Mouse (Mus musculus): ENCODE data around the gene Sik1.

DNA sequence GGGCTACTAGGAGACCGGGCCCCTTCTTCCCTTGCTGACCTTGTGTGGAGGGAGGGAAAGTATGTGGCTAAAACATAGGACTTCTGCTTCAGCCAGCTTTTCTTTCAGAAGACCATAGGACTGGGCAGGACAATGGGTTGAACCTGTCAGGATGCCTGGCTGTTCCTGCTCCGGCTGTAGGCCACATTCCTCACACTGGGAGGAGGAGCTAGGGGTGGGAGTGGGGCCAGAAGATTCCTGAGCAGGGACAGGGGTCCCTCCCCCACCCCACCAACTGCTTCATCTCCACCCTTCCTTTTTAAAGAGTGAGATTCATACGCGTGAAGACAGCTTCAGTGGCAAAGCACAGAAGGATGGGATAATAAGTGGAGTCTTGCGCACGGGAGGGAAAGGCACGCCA lies 10.0 kb upstream of the Sik1 start:
- no peak for TF ChIP-seq CTCF (IDR thresholded peaks at IDR 0.05; ENCODE audit: borderline replicate concordance, extremely low read depth, insufficient read depth, insufficient read length)
- no peak for TF ChIP-seq POLR2A (IDR thresholded peaks at IDR 0.05; ENCODE audit: borderline replicate concordance, extremely low read depth, insufficient read depth, insufficient read length, poor library complexity, severe bottlenecking)
